Mouse (Mus musculus) hindbrain, embryonic 10.5 days (tissue): Measurements from ENCODE around the gene Lpp. TPM values are rescaled to one million over a fixed set of nuclear protein-coding genes. Genes with fewer than 3 reads are reported as not detected.

Experiments
- DNase-seq: peaks from one replicate; pipeline ENCODE4 v3.0.0-alpha.2; 2017; ENCODE audit warnings: low spot score
- H3K27ac ChIP-seq: fragments of 300-500 bp; sonication (generic); 2 replicates; pipeline ENCODE4 v1.5.1; 2016; ENCODE audit warnings: mild to moderate bottlenecking, moderate library complexity
- H3K27me3 ChIP-seq: fragments of 300-500 bp; sonication (generic); 2 replicates; pipeline ENCODE4 v1.6.1; 2016; ENCODE audit warnings: mild to moderate bottlenecking; ENCODE audit not compliant: poor library complexity, insufficient read depth, severe bottlenecking
- H3K36me3 ChIP-seq: fragments of 300-500 bp; sonication (generic); 2 replicates; pipeline ENCODE4 v1.6.1; 2016; ENCODE audit warnings: mild to moderate bottlenecking, moderate library complexity
- H3K4me1 ChIP-seq: fragments of 300-500 bp; sonication (generic); replicated peaks from 2 replicates; pipeline ENCODE4 v1.6.1; 2016; ENCODE audit warnings: mild to moderate bottlenecking
- H3K4me3 ChIP-seq: fragments of 300-500 bp; sonication (generic); 2 replicates; pipeline ENCODE4 v1.5.1; 2016; ENCODE audit warnings: mild to moderate bottlenecking, moderate library complexity
- H3K9me3 ChIP-seq: fragments of 300-500 bp; sonication (generic); 2 replicates; pipeline ENCODE4 v1.6.1; 2016; ENCODE audit warnings: mild to moderate bottlenecking, moderate library complexity
- WGBS: fragments of 180-500 bp; shearing (Covaris S2); methylation state at CpG from one replicate; pipeline ENCODE4 v1.1.7; 2016; 5-methylcytosine and 5-hydroxymethylcytosine counted together
- polyA plus RNA-seq: library from polyadenylated mRNA; unstranded; fragments of >200 nt; fragmentation: Nextera tagmentation; extraction: Ambion mirVana; gene quantifications from 2 replicates; pipeline ENCODE4 v1.2.1, GENCODE M21; 2016

Lpp gene
- polyA plus RNA-seq, 1 experiment from 2014 or later = 26.6 TPM

DNA sequence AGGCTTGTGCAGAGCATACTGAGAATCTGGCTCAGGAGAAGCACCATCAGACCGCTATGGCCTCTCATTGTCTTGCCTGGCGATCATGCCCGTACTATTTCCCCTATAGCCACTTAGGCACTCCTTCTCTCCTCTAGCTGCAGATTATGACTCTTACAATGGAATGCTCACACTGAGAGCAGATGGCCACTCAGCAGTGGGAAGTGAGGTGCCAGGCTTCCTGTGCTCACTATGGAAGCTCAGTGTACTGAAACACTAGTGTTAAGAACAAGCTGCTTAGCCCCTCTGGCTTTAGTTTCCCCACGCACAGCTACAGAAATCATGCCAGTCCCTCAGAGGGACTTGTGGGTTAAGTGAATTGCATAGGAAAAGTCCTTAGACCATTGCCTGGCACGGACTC is 2.7 kb upstream of the Lpp start:
- H3K4me3 ChIP-seq = no peak overlapping the region
- H3K36me3 ChIP-seq = no peaks in the 10 kb centered on the region
- H3K27ac ChIP-seq = no peak overlapping the region
- no peak for DNase-seq
- WGBS = 89% methylated on average over 5 of the region's 5 CpGs
- H3K4me1 ChIP-seq = peaks cover 26% of the 10 kb centered on the region
- no peaks in the 10 kb centered on the region for H3K9me3 ChIP-seq
- no peaks in the 10 kb centered on the region for H3K27me3 ChIP-seq

DNA sequence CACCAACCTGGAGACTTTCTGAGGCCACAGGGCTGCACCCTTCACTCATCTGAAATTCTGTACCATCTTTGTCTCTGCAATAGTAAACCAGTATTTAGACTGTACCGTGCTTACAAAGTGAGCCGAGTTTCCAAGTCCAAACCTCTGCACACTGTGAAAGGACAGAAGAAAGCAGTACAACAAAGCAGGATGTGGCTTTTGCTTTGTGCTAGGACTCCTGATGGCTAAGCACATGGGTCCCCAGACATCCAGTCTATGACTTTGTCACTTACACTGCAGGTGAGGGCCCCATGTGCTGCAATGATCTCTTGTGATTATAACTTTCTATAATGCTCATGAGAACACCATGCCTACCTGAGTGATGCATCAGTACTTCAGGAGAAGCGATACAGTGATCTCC is 2.2 kb upstream of the Lpp start:
- no peak overlapping the region for H3K27ac ChIP-seq
- no peaks in the 10 kb centered on the region for H3K27me3 ChIP-seq
- no peaks in the 10 kb centered on the region for H3K9me3 ChIP-seq
- peaks cover 26% of the 10 kb centered on the region for H3K4me1 ChIP-seq
- 93% methylated on average over 3 of the region's 3 CpGs for WGBS
- DNase-seq = no peak
- H3K4me3 ChIP-seq = no peak overlapping the region
- H3K36me3 ChIP-seq = no peaks in the 10 kb centered on the region

- H3K27ac ChIP-seq = peak overlapping the region; percentile 99; the same call in 1 of the 2 replicates
- H3K36me3 ChIP-seq = no peaks in the 10 kb centered on the region
- no peaks in the 10 kb centered on the region for H3K9me3 ChIP-seq
- H3K4me1 ChIP-seq = peaks cover 26% of the 10 kb centered on the region
- peak overlapping the region; percentile 92 for H3K4me3 ChIP-seq
- no peak for DNase-seq
- WGBS = 90% methylated on average over 7 of the region's 7 CpGs
- H3K27me3 ChIP-seq = no peaks in the 10 kb centered on the region
Measured at GRCm38 (mm10) chr16:24391901-24392300, 1.4 kb upstream of the Lpp start.

GRCm38 (mm10) chr16:24393556-24394210 is 376 bp downstream of the Lpp start:
- Histone ChIP-seq H3K27me3 (no peaks in the 10 kb centered on the region), H3K27ac (peak overlapping the region; percentile 99), H3K4me3 (peak overlapping the region; percentile 92), H3K9me3 (no peaks in the 10 kb centered on the region), H3K4me1 (peaks cover 26% of the 10 kb centered on the region), H3K36me3 (no peaks in the 10 kb centered on the region)
- WGBS = under 1% methylated on average over 76 of the region's 76 CpGs
- DNase-seq = peak; percentile 51

DNA sequence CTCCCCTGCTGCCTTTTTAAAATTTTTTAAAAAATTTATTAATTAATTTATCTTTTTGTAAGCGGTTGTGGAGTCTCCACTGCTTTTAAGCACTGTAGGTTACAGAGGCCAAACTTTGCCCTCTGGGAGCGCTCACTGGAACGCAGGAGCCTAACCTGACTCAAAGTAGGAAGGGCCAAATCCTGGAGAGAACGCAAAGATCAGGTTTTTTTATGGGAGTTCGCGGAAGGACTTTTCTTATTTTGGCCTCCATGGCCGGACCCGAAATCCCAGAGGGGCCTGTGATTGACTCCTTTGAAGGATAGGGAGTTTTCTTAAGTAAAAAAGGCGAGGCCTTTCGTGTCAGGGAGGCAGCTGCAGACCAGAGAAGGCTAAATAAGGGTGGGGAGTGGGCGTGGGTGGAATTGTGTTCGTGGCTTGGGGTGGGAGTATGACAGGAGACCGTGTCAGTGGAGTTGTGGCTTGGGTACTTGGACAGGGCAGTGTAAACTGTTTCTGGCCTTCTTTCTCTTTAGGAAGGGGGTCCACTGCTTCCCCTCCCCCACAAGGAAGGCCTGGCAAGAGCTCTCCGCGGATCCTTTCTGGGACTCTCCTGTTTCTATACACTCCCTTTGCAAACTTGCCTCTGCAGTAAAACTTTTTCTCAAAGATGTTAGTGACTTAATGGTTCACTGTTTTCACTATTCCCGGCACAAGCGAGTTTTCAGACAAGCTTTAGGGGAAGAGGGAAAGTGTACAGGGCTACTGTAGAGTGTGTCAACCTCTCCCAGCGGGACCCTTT is 1.1 kb downstream of the Lpp start:
- peak; percentile 46 for DNase-seq
- H3K4me3 ChIP-seq = peak overlapping the region; percentile 92
- peak overlapping the region; percentile 99 for H3K27ac ChIP-seq
- no peaks in the 10 kb centered on the region for H3K9me3 ChIP-seq
- H3K4me1 ChIP-seq = peaks cover 26% of the 10 kb centered on the region
- H3K27me3 ChIP-seq = no peaks in the 10 kb centered on the region
- H3K36me3 ChIP-seq = no peaks in the 10 kb centered on the region
- 10% methylated on average over 18 of the region's 18 CpGs for WGBS

GRCm38 (mm10) chr16:24395100-24395499 is 1.8 kb downstream of the Lpp start:
- Histone ChIP-seq H3K36me3 (no peaks in the 10 kb centered on the region), H3K4me3 (peak overlapping the region; percentile 92), H3K4me1 (peaks cover 26% of the 10 kb centered on the region), H3K9me3 (no peaks in the 10 kb centered on the region), H3K27ac (peak overlapping the region; percentile 99), H3K27me3 (no peaks in the 10 kb centered on the region)
- no peak for DNase-seq
- WGBS = 89% methylated on average over 2 of the region's 2 CpGs

DNA sequence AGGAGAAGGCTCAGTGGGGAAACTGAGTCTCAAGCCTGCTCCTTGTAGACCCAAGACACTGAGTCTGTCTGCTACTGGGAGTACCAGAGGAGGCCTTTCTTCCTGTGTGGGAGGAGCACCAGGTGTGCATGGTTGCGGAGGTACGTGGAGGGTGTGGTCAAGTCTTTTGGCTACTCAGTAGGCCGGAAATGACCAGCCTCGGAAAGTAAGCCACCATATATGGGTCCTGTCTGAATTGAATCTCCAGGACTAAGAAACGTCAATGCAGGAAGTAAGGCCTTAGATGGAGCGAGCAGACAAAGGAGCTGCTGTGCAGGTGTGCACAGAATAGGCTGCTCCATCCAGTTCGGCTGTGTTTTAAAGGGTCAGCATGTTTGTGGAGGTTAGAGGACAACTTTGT is 3.2 kb downstream of the Lpp start:
- H3K27ac ChIP-seq = no peak overlapping the region
- no peaks in the 10 kb centered on the region for H3K9me3 ChIP-seq
- no peak for DNase-seq
- no peaks in the 10 kb centered on the region for H3K36me3 ChIP-seq
- H3K27me3 ChIP-seq = no peaks in the 10 kb centered on the region
- H3K4me3 ChIP-seq = no peak overlapping the region
- H3K4me1 ChIP-seq = peaks cover 26% of the 10 kb centered on the region
- WGBS = 90% methylated on average over 7 of the region's 7 CpGs

GRCm38 (mm10) chr16:24398476-24398875 is 5.2 kb downstream of the Lpp start:
- H3K27ac ChIP-seq = no peak overlapping the region
- H3K27me3 ChIP-seq = no peaks in the 10 kb centered on the region
- H3K4me1 ChIP-seq = peaks cover 17% of the 10 kb centered on the region
- 76% methylated on average over 4 of the region's 4 CpGs for WGBS
- DNase-seq = no peak
- peaks cover 1% of the 10 kb centered on the region for H3K36me3 ChIP-seq
- H3K9me3 ChIP-seq = no peaks in the 10 kb centered on the region
- H3K4me3 ChIP-seq = no peak overlapping the region

GRCm38 (mm10) chr16:24398893-24399292 is 5.6 kb downstream of the Lpp start:
- 93% methylated on average over 3 of the region's 3 CpGs for WGBS
- no peak overlapping the region for H3K27ac ChIP-seq
- H3K4me1 ChIP-seq = peaks cover 15% of the 10 kb centered on the region
- DNase-seq = no peak
- H3K27me3 ChIP-seq = no peaks in the 10 kb centered on the region
- H3K9me3 ChIP-seq = no peaks in the 10 kb centered on the region
- H3K36me3 ChIP-seq = peaks cover 6% of the 10 kb centered on the region
- H3K4me3 ChIP-seq = no peak overlapping the region

DNA sequence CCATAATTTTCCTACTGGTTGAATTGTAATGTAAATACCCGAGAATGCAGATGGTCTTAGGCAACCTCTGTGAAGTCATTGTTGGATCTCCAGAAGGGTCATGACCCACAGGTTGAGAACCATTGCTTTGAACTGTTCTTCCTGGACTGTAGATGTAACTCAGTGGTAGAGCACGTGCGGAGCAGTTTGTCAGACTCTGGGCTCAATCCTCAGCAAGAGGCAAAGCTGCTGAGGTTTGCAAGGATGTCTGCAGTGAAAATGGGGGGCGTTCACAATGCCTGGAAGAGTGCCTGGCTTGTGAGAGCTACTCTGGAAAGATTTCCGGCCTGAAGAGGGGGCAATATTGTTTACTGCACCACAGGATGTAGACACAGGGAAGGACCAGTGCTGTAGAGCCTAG is 6.2 kb downstream of the Lpp start:
- Histone ChIP-seq H3K9me3 (no peaks in the 10 kb centered on the region), H3K27me3 (no peaks in the 10 kb centered on the region), H3K27ac (no peak overlapping the region), H3K4me3 (no peak overlapping the region), H3K36me3 (peaks cover 12% of the 10 kb centered on the region), H3K4me1 (peaks cover 9% of the 10 kb centered on the region)
- no peak for DNase-seq
- WGBS = 77% methylated on average over 5 of the region's 5 CpGs

DNA sequence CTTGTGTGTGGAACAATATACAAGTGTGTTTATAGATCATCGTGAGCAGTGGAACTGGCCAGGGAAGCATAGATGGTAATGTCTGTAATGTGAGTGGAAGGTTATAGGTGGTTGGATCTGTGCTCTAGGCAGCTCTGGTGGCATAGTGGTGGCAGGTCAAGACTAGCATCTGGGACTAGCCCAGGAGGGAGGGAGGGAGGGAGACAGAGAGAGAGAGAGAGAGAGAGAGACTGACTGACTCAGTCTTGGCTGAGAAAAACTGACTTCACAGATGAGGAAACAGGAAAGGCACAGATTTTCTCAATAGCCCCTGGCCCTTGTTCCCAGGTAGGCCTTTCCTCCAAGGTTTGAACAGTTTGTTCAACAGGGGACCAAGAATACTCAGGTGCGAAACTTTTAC is 7.5 kb downstream of the Lpp start:
- no peaks in the 10 kb centered on the region for H3K9me3 ChIP-seq
- peaks cover 22% of the 10 kb centered on the region for H3K36me3 ChIP-seq
- no peak overlapping the region for H3K4me3 ChIP-seq
- DNase-seq = no peak
- H3K27ac ChIP-seq = no peak overlapping the region
- H3K4me1 ChIP-seq = no peaks in the 10 kb centered on the region
- WGBS = 95% methylated on average over 2 of the region's 2 CpGs
- H3K27me3 ChIP-seq = no peaks in the 10 kb centered on the region

DNA sequence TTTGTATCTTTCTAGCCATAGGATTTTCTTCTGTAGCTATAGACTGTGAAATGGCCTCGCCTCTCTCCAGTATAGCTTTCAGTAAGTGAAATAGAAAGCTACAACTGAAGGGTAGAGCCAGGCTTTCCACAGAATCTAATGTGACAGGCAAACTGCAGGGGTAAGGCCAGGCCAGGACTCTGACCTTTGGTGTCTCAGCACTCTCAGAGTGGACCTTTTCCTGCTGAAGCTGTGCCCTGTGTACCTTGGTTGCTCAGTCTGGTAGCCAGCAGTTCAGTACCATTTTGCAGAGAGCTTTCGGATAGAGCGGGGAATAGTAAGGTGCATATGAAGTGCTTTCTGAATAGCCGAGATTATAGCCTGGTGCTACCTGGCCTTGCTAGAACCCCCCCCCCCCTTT is 9.5 kb downstream of the Lpp start:
- Histone ChIP-seq H3K9me3 (peaks cover 13% of the 10 kb centered on the region; the same call in 1 of the 2 replicates), H3K4me1 (no peaks in the 10 kb centered on the region), H3K27ac (no peak overlapping the region), H3K36me3 (peaks cover 36% of the 10 kb centered on the region), H3K4me3 (no peak overlapping the region), H3K27me3 (no peaks in the 10 kb centered on the region)
- 87% methylated on average over 4 of the region's 4 CpGs for WGBS
- no peak for DNase-seq

DNA sequence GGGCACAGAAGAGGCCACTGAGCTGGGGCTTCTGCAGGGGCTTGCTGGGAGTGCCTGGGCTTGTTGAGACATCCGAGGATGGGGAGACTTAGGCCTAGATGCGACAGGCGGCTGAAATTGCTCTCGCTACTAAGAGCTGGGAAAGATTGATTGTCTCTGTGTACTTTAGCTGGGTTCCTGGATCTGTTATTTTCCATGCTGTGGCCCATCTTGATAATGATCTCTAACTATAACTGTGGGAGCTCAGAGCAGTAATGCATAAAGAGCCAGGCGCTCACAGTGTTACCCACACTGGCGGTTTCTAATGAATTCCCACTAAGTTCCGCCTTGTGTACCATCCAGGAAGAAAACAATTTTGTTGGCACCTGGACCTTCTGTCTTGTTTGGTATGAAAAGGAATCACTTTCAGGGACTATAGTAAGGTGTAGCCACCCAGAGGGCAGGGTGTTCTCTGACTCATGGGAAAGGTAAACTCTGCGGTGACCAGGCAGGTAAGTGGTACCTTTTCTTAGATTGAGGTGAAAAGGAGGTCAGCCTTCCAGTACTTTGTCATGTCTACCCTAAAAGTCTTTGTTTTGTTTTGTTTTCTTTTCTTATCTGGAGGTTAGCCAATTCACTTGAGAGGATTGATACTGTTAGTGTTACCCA is 10.6 kb downstream of the Lpp start:
- H3K4me1 ChIP-seq = no peaks in the 10 kb centered on the region
- H3K36me3 ChIP-seq = peaks cover 36% of the 10 kb centered on the region
- no peak for DNase-seq
- no peak overlapping the region for H3K4me3 ChIP-seq
- WGBS = 93% methylated on average over 8 of the region's 8 CpGs
- H3K9me3 ChIP-seq = peaks cover 13% of the 10 kb centered on the region; the same call in 1 of the 2 replicates
- no peaks in the 10 kb centered on the region for H3K27me3 ChIP-seq
- H3K27ac ChIP-seq = no peak overlapping the region
